Mouse (Mus musculus): ENCODE data around the gene Prr3. TPM values are rescaled to one million over a fixed set of nuclear protein-coding genes. Genes with fewer than 3 reads are reported as not detected.

The Prr3 gene
- polyA plus RNA-seq, 1 experiment from 2014 or later: 52.1 TPM

DNA sequence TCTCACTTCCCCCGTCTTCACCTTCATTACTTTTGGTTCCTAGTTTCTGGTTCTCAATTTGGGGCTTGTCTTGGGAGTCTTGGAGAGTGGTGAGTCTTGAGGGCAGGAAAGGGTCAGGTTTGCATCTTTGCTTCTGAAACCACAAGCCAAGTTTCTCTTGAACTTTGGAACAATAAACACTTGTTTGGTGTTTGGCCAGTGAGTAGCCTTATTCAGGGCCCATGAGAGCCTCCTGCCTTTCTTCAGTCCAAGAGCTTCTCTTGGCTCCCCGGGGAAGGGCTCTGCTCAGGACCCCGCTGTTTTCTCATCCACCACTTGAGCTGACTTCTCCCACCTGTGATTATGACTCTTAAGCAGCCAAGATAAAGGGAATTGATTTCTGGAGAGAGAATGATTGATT is 57.5 kb downstream of the Prr3 start:
- H3K36me3 ChIP-seq (replicated peaks): peaks cover 50% of the 10 kb centered on the region
- 84% methylated on average over 3 of the region's 3 CpGs for WGBS
- H3K4me3 ChIP-seq (replicated peaks): no peak overlapping the region
- no peak overlapping the region for H3K4me2 ChIP-seq
- peaks cover 30% of the 10 kb centered on the region for H3K4me1 ChIP-seq
- H3K9me3 ChIP-seq: no peaks in the 10 kb centered on the region
- H3K27ac ChIP-seq: no peak overlapping the region
- ATAC-seq (ENCODE audit: low FRiP score): no peak
- H3K27me3 ChIP-seq: no peaks in the 10 kb centered on the region
- no peak overlapping the region for H3K9ac ChIP-seq

MicroRNAs encoded within 50 kb of the gene (microRNA counts, 519-probe panel; counts per million panel counts)
- not detected for microRNA mmu-miR-877

Small RNA genes lying within 50 kb of the gene (microRNA-seq; reads per million reads assigned to microRNA genes)
- 246 reads per million, percentile 61 among the genes with 10 or more reads in this experiment for gene Mir877

Other genes with a start within 250 kb of the Prr3 start
- gene Ier3, start 158.6 kb downstream of the Prr3 start, polyA plus RNA-seq (2016; fragmentation: Nextera tagmentation; extraction: Ambion mirVana): 4.9 and 5.3 TPM in 2 replicates
- 53.7 and 56.0 TPM in 2 replicates for gene Flot1, start 157.0 kb downstream of the Prr3 start, polyA plus RNA-seq (2016; fragmentation: Nextera tagmentation; extraction: Ambion mirVana)
- 1,541 and 1,619 TPM in 2 replicates for gene Tubb5, start 141.9 kb downstream of the Prr3 start, polyA plus RNA-seq (2016; fragmentation: Nextera tagmentation; extraction: Ambion mirVana)
- 22.3 and 26.1 TPM in 2 replicates for gene Mdc1, start 138.7 kb downstream of the Prr3 start, polyA plus RNA-seq (2016; fragmentation: Nextera tagmentation; extraction: Ambion mirVana)
- gene Nrm, start 118.9 kb downstream of the Prr3 start, polyA plus RNA-seq (2016; fragmentation: Nextera tagmentation; extraction: Ambion mirVana): 56.2 and 60.5 TPM in 2 replicates
- 23.7 and 24.3 TPM in 2 replicates for gene Ppp1r18, start 114.6 kb downstream of the Prr3 start, polyA plus RNA-seq (2016; fragmentation: Nextera tagmentation; extraction: Ambion mirVana)
- gene Dhx16, start 100.4 kb downstream of the Prr3 start, polyA plus RNA-seq (2016; fragmentation: Nextera tagmentation; extraction: Ambion mirVana): 48.0 and 54.8 TPM in 2 replicates
- 26.7 and 29.4 TPM in 2 replicates for gene 2310061I04Rik, start 82.8 kb downstream of the Prr3 start, polyA plus RNA-seq (2016; fragmentation: Nextera tagmentation; extraction: Ambion mirVana)
- 277 and 280 TPM in 2 replicates for gene Atat1, start 70.2 kb downstream of the Prr3 start, polyA plus RNA-seq (2016; fragmentation: Nextera tagmentation; extraction: Ambion mirVana)
- gene Mrps18b, start 63.8 kb downstream of the Prr3 start, polyA plus RNA-seq (2016; fragmentation: Nextera tagmentation; extraction: Ambion mirVana): 56.2 and 56.6 TPM in 2 replicates
- gene Ppp1r10, start 63.8 kb downstream of the Prr3 start, polyA plus RNA-seq (2016; fragmentation: Nextera tagmentation; extraction: Ambion mirVana): 65.4 and 70.4 TPM in 2 replicates
- gene Abcf1, start 10.5 kb downstream of the Prr3 start, polyA plus RNA-seq (2016; fragmentation: Nextera tagmentation; extraction: Ambion mirVana): 117 and 118 TPM in 2 replicates
- gene Gnl1, start 385 bp downstream of the Prr3 start, polyA plus RNA-seq (2016; fragmentation: Nextera tagmentation; extraction: Ambion mirVana): 57.9 and 58.4 TPM in 2 replicates
- gene H2-T24, start 40.3 kb upstream of the Prr3 start, polyA plus RNA-seq (2016; fragmentation: Nextera tagmentation; extraction: Ambion mirVana): 4.6 and 5.3 TPM in 2 replicates
- gene H2-T23, start 52.6 kb upstream of the Prr3 start, polyA plus RNA-seq (2016; fragmentation: Nextera tagmentation; extraction: Ambion mirVana): 4.8 and 5.5 TPM in 2 replicates
- gene H2-T22, start 62.5 kb upstream of the Prr3 start, polyA plus RNA-seq (2016; fragmentation: Nextera tagmentation; extraction: Ambion mirVana): 5.2 and 5.4 TPM in 2 replicates
- not detected in 2 replicates for gene Gm6034, start 62.7 kb upstream of the Prr3 start, polyA plus RNA-seq (2016; fragmentation: Nextera tagmentation; extraction: Ambion mirVana)
- not detected in 2 replicates for gene Gm11127, start 78.1 kb upstream of the Prr3 start, polyA plus RNA-seq (2016; fragmentation: Nextera tagmentation; extraction: Ambion mirVana)
- not detected in 2 replicates for gene Gm19684, start 141.4 kb upstream of the Prr3 start, polyA plus RNA-seq (2016; fragmentation: Nextera tagmentation; extraction: Ambion mirVana)
- not detected in 2 replicates for gene Gm7030, start 149.2 kb upstream of the Prr3 start, polyA plus RNA-seq (2016; fragmentation: Nextera tagmentation; extraction: Ambion mirVana)
- gene Gm8909, start 188.3 kb upstream of the Prr3 start, polyA plus RNA-seq (2016; fragmentation: Nextera tagmentation; extraction: Ambion mirVana): not detected in 2 replicates
- gene H2-T3, start 210.1 kb upstream of the Prr3 start, polyA plus RNA-seq (2016; fragmentation: Nextera tagmentation; extraction: Ambion mirVana): not detected in 2 replicates

Data from forebrain, embryonic 12.5 days (tissue).